Mouse (Mus musculus) lung, postnatal 0 days (tissue): ENCODE results near the gene Baiap2.

Experiments
- CTCF ChIP-seq: IDR thresholded peaks from 2 replicates; pipeline ENCODE4 v1.5.1; 2016; ENCODE audit warnings: antibody characterized with exemption, mild to moderate bottlenecking
- EP300 ChIP-seq: IDR thresholded peaks from 2 replicates; pipeline ENCODE4 v1.6.1; 2016; ENCODE audit warnings: antibody characterized with exemption, mild to moderate bottlenecking, control low read depth

- TF ChIP-seq CTCF (no peak), EP300 (no peak)
Observed at GRCm38 (mm10) chr11:120046553-120047191, 104.1 kb downstream of the Baiap2 start, which contains the start of gene Aatk.
